Mouse (Mus musculus): Measurements from ENCODE around the gene Ptar1.

Gene Ptar1

DNA sequence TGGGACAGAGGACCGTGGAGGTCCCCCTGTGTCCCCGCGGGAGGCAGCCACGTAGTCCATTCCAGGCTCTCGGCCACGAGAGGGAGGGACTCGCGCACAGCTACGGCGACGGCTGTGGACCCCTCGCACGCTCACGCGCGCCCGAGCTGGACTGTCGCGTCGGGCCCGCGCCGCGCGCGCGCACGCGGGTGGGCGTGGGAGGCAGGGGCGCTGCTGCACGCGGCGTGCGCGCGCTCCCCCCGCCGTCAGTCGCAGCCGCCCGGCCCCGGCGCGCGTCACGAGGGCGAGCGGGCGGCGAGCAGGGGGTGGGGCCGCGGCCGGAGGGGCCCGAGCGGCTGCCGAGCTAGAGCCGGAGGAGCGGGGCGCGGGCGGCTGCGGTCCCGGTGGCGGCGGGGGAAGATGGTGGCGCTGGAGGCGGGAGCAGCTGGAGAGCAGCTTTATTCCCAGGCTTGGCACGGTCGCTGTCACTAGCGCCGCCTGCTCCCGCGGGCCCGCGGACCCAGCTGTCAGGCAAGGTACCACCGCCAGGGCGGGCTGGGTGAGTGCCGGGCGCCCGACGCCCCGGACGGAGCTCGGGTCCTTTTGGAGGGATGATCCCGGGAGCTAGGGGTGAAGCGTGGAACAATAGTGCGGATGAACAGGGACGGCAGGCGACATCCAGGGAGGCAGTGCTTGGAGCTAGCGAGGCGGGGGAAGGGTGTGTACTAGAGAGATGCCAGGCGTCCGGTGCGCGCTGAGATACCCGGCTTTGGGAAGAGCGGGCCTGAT is 71.5 kb downstream of the Ptar1 start, which contains the start of gene Apba1:
Apba1 (plus strand) TSS at position 334 of the 768 bp plus-strand sequence.
- in situ Hi-C loops (cut with MboI, MseI): loop anchor here (5.0 kb wide), 1 partner anchor 66 kb away; no protein-coding TSS in a partner anchor

DNA sequence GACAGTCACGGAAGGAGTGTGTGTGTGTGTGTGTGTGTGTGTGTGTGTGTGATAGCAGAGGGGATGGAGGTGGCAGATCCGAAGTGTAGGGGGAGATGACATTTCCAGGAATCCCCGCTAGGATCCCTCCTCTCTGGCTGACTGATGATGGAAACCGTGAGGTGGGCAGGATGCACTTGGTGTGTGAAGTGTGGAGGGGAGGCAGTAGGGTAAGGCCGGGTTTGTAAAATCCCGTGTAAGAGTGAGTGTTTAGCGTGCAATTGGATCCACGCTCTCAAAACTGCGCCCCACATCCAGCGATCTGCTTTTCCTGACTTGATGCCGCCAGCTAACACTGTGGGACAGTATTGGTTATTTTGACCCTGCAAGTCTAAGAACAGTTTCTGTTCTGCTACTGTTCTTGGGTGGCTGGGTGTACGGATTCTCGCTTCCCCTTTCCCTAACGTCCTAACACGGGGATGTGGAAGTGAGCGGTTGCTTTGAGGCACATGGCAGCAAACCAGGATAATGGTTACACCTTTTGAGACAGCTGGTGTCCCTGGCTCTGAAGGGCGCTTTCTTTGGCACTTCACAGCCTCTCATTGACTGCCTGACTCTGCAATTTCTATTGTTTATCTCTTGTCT is 72.2 kb downstream of the Ptar1 start:
- in situ Hi-C loops (cut with MboI, MseI): loop anchor here (5.0 kb wide), 1 partner anchor 67 kb away; no protein-coding TSS in a partner anchor

DNA sequence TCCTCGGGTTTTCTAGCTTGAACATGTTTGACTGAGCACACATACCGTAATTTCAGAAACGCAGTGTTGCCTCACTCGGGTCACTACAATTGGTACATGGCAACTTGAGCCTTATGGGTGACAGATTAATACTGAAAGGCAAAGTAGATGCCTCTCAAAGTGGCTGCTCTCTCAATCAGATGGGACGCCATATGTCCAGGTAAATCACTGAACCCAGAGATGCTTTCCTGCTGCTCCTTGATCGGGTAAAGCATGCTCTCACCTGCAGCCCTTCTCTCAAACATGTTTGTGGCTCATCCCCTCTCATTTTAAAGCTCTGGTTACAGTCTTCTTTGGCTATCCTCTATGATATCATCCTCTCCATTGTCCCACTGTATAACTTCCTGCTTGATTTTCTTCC is 76.1 kb downstream of the Ptar1 start:
- in situ Hi-C loops (cut with MboI, MseI): loop anchor here (5.0 kb wide), 1 partner anchor 49 kb away; no protein-coding TSS in a partner anchor

DNA sequence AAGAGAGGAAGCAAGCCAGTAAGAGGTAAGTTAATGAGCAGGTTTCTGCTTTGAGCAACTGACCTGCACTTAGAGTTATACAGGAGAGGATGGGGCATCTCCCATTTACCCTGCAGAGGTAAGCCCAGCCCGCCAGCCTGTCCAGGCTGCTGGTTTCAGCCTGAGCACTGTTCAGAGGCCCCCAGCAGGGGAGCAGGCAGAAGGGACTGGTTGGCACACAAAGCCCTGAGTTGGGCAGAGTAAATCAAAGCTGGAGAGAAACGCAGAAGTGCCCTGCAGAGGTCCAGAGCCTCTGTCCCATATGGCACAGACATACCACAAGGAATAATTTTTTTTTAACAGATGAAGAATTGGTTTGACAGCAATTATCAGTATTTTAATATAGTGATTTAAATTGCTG is 76.8 kb downstream of the Ptar1 start:
- in situ Hi-C loops (cut with MboI, MseI): loop anchor here (5.0 kb wide), 1 partner anchor 48 kb away; no protein-coding TSS in a partner anchor

DNA sequence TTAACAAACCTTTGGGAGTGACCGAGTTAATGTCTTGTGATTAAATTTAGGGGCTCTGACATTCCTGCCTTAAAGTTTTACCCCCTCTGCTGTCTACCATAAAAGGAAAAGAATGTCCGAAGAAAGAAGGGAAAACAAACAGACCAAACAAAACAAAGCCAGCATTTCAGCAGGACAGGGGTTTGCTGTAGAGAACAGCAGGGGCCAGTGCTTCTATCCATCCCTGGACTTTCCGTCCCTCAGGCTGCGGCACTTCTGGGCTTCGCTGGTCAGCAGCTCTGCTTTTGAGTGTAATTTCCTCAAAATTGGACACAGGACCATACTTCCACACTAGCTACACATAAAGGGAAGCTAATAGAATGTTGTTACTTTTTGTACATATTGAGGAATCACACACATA is 81.6 kb downstream of the Ptar1 start:
- in situ Hi-C loops (cut with MboI, MseI): no loop called here

DNA sequence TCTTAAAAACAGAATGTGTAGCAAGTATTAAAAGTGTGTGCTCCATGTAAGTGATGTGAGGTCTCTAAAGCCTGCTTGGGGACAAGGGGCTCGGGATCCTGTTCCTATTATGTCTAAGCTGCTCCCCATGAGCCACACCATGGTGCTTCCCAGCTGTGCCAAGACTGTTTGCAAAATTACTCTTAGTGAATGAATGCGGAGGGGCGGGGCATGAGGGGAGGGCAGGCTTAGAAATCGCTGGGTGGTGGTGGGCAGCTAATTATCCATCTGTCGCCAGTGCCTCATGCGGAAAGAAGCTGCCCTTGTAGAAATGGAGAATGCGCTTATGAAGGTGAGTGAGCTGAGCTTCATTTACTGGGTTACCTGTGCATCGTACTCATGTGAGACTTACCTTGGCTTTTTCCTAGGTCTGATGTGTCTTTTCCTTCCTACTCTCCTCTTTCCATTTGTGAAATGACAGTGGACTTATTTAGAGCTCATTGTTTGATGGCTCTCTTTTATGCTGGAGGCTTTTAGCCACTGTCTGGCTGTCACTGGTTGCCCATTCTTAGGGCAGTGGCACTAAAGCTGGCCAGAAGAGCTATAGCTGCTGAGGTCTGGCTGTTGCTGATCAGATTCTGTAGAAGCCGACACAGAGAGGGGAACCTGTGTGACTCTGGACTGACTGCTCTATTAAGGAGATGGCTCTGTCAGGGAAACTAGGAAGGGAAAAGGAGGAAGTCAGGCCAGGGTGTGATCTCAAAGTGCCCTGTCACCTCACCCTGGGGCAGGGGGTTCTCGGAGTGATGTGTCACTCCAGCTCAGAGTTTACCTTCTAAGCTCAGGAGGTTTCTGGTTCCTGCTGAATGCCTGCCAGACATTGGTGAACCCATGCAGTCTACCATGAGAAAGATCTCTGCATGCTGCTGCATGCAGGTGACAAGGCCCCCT is 83.5 kb downstream of the Ptar1 start:
- in situ Hi-C loops (cut with MboI, MseI): no loop called here

DNA sequence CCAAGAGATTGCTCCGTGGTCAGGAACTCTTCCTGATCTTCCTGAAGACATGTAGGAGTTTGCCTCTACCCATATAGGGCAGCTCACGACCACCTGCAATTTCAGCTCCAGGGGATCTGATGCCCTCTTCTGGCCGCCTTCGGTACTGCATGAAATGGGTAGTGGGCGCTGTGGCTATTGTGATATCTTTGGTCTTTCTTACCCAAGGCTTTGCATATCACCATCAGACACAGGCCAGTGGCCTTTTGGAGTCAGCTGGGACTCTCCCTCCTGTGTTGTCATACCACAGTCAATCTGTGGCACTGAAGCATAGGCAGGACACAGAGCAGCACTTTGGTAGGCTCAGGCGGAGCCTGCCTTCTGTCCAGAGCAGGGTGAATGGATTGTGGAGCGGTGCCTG is 84.7 kb downstream of the Ptar1 start:
- in situ Hi-C loops (cut with MboI, MseI): no loop called here

DNA sequence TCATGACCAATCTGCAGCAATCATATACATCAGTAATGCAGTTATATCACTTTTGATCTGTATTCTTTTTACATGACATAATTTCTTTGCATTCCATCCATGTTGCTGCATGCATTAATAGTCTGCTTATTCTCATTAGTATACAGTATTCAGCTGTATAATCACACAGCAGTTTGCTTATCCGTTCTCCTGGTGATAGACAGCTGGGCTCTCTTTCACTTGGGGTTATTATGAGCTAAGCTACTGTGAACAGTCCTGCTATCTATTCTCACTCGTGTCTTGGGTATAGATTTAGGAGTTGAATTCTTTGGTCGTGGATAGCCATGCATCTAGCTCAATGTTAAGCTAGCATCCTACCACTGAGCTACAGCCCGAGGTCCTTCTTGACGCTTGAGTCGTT is 88.1 kb downstream of the Ptar1 start:
- in situ Hi-C loops (cut with MboI, MseI): no loop called here

DNA sequence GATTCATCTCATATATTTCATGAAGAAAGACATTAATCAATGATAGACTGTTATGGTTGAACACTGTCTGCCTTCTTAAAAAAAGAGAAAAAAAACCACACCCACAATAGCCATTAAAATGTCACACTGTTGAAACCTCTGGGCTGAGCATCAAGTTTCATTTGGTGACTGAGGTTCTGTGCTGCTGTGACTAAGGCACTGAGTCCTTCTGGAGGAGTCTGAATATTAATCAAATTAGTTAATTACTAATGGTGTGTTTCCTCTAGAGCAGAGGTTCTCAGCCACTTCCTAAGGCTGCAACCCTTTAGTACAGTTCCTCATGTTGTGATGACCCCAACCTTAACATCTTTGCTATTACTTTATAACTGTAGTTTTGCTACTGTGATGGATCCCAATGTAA is 91.9 kb downstream of the Ptar1 start:
- in situ Hi-C loops (cut with MboI, MseI): no loop called here

DNA sequence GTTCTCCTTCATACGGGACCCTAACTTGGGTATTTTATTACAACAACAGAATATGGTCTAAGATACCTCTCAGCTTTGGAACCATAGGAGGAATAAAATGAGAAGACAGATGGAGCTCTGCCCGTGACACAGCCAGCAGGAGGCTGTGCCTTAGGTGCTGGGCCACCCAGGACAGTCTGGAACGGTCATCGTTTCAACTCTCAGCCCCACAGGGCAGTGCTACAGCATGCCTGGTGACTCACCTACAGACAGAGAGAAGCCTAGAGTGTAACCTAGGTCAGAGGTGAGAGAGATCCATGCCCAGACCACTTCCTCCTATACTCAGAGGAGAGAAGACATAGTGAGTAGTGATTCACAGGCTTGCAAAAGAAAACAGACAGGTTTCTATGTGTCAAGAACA is 92.9 kb downstream of the Ptar1 start:
- in situ Hi-C loops (cut with MboI, MseI): no loop called here

Data from regulatory T cell (primary cell).